Mouse (Mus musculus) v-Abl transformed pro-B cells (cell line): ENCODE results near the gene Olfr826.
"Not testable (repeated sequence)": the region's sequence is repeated elsewhere in the genome, so short reads cannot be mapped to it uniquely, and the experiment has no call there.

Source experiments
- in situ Hi-C, 2 experiments: fragments of 400-800 bp; cut with MboI; formaldehyde crosslinking; loops; one replicate each; pipeline ENCODE4 v1.15.1; 2025; ENCODE audit not compliant: unreplicated experiment in 2 of 2

The Olfr826 gene

DNA sequence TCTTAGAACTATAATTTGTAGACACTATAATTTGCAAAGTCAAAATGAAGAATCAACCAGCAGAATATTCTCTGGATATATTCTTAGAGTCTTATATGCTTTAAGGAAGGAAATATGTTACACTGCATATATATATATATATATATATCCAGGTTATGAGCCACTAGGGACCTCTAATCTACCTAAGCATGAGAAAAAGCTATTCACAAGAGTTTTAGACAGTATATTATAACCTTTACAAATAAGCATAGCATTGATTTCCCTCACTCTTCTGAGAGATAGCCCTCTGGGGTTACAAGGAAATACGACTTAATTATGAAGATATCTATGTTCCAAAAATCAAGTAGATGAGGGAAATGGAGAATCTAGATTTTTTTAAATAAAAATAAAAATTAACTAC is at the start of gene Olfr826:
Gene Olfr826 (minus strand): TSS at position 101 of the 400 bp plus-strand sequence.
- in situ Hi-C loops = no loop called here

DNA sequence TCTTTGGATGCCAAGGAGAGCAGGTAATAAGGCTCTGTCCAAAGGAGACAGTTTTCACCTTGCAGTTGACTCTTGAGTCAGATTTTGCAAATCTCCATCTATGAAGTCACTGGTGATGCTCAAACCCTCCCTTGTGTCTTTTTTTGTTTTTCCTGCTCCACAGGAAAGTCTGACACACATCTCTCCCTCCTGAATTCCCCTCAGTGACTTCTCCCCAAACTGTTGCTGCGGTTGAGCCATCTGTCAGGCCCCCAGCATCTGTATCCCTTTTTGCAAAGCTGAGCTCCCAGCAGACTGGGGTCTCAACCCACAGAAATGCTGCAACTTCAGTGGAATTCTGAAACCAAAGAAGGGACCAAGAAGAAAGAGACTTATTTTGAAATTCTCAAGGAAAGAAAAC is 48.1 kb upstream of the Olfr826 start:
- in situ Hi-C loops = loop anchor here in 1 of 2 experiments (5.0 kb wide), 1 partner anchor 65 kb away; no protein-coding TSS in a partner anchor

DNA sequence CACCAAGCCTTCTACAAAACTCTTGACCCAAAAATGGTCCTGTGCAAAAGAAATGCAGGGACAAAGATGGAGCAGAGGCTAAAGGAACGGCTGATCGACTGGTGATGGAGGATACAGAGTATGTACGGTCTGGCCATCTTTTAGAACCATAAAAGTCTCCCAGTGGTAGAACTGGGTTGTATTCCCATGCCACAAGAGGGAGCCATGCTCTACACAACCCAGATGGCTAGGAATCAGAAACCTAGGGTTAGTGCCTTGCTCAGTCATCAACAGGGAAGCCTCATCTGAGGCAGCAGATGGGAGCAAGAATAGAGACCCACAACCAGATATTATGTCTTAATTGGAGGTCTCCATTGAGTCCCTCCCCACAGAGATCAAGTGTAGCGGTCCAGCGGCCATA is 45.6 kb upstream of the Olfr826 start:
- in situ Hi-C loops = loop anchor here (5.0 kb wide), 2 partner anchors 68 to 133 kb away; no protein-coding TSS in a partner anchor

DNA sequence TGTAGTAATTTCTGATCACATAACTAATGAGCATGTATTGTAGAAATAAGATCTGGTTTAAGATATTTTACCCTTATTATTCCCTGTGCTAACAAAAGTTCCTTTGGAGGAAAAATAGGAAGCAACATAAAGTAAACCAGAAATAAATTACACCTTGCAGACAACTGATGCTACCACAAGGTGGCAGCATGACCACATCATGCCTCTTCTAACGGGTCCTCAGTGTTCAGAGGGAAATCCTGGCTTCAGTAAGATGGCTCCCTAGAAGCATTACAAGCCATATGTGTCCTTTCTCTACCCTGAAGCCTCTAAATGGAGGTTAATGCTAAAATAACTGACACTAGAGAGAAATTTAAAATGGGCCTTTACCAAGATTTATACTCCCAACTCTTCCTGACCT is 44.3 kb upstream of the Olfr826 start:
- in situ Hi-C loops = loop anchor here (5.0 kb wide), 2 partner anchors 69 to 134 kb away; no protein-coding TSS in a partner anchor

DNA sequence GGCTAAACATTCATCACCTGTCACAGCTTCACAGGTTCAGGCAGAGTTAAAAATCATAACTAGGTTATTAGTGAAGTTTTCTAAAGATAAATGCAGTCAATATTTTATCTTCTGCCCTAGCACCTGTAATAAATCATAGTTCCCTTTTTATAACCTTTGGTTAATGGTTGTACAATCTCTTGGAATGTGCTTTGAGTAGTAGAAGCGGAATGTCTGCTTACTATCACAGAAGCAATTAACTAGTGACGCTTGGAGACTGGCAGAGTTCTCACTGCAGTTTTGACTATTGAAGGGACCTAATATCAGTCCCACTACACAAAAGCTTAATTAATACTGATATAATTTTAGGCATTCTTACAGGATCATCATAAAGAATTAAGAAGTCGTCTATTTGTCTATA is 41.0 kb upstream of the Olfr826 start:
- in situ Hi-C loops = loop anchor here (5.0 kb wide), 2 partner anchors 72 to 137 kb away; no protein-coding TSS in a partner anchor

DNA sequence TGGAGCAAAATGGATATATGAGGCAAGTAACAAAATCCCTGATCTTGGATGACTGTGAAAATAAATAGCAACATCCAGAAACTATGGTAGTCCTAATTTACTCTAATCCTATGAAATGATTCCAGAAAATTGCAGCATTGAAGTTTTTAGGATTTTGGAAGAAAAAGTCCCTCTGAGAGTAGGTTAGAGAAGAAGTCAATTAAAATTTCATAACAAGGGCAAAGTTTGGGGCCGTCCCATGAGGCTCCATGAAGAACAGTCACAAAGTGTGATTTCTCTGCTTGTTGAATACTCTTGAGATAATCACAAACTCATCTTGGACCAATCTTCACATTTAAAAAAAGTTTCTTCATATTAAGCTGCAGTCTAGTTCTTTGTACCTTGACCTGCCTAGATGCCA is 30.3 kb upstream of the Olfr826 start, which contains the start of gene Olfr827:
Gene Olfr827 (minus strand): TSS at position 101 of the 400 bp plus-strand sequence.
- in situ Hi-C loops = no loop called here

DNA sequence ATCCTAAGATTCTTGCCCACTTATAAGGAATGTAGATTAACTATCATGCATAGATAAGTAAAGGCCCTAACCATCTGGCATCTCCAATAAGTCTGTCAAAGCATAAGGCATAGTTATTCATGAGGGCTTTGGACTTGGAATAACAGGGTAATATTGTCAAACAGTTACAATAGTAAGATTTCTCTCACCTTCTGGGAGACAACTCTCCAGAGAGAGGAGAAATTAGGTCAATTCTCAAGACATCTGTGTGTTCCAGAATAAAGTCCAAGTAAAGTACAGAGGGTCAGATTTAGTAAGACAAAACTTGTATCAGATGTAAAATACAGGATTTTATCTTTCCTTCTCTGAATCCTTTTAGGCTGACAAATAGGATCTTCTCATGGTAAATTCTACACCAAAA is 17.3 kb downstream of the Olfr826 start, which contains the start of gene Olfr825:
Gene Olfr825 (minus strand): TSS at position 101 of the 400 bp plus-strand sequence.
- in situ Hi-C loops = no loop called here

DNA sequence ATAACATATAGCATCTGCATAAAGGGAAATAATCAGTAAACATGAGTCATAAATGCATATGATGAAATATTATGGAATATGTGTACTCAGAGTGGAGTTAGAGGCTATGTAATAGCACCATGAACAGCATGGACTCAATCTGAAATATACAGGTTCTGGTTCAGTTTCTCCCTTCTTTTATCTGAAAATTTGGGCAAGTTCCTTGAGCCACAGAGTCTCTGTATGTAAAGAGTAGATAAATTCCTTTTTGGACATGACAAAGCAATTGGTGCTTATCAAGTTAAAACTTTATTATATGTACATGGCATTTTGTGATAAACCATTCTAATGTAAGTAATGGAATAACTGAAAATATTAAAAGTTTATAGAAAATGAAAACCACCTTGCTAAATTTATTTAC is 18.8 kb downstream of the Olfr826 start:
- in situ Hi-C loops = no loop called here

DNA sequence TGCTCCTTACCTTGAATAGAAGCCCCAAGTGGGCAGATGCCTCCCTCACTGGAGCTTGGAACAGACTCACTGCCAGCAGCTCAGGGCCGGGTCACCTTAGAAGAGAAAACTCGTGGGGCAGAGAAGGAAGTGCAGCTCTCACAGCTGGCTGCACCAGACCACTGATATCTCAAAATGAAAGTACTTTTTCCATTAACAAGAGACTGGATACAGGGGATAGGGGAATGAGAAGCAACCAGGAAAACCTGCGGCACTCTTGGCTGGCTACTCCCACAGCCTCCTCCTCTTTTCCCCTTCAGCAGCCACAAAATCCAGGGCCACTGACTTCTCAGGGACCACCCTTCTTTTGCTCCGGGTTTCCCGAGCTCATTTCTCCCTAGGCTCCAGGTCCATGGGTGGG is 39.9 kb downstream of the Olfr826 start:
- in situ Hi-C loops = no loop called here

DNA sequence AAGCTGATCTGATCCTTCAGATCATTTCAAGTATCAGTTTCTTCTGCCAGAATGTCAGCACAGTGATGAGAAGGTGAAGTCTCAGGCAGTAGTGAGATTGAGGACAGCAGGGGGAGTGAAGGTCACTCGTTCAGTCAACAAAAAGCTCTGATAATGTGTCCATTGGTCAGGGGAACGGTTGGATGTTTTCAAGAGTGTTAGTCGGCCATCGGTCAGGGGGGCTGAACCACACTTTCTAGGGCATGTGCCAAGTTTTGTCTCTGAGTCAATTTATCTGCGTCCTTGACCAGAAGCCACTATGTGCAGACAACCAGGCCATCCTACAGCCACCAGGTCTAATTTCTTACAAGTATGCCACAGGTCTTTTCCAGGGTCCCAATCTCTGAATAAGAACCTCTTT is 41.5 kb downstream of the Olfr826 start:
- in situ Hi-C loops = not testable (repeated sequence)

DNA sequence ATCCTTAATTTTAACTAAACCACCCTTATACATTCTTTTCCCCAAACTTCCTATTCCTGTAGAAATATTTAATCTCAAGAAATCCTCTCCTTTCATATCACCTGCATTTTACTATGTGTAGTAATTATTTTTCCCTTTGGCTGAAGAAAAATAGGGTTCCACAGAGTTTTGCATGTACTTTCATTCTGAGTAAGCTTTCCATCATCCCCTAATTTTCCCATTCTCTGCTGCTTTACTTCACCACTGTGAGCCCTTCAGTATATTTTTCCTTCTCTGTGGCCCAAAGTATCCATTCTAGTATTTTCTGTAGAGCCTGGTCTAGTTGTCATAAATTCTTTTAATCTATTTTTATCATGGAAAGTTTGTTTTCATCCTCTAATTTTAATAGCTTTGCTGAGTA is 49.2 kb downstream of the Olfr826 start:
- in situ Hi-C loops = no loop called here

DNA sequence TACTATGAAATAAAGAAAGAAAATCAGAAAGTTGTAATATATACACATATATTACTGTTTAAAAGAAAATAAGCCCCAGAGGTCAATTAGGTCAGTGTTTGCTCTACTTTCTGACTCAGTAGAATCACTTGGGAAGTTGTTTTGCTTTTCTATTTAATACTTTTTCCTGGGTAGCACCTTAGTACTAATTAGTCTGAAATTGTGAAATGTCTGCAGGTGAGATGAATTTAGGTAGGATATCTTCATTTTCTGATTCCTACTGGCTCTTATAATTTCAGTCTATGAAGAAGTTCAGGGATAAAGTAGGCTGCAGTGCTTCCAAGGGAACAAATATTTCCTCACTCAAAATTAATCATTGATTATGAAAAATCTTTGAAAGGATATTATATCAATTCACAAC is 54.1 kb downstream of the Olfr826 start, which contains the start of gene Olfr824:
Gene Olfr824 (minus strand): TSS at position 101 of the 400 bp plus-strand sequence.
- in situ Hi-C loops = not testable (repeated sequence)
